Mouse (Mus musculus): ENCODE measurements at regions not wholly inside any gene's neighbourhood (a gene's known extent, or its start where the extent isn't known, plus 50 kb on each side); places are given as distances from the start of the nearest gene placed in this dataset.

DNA sequence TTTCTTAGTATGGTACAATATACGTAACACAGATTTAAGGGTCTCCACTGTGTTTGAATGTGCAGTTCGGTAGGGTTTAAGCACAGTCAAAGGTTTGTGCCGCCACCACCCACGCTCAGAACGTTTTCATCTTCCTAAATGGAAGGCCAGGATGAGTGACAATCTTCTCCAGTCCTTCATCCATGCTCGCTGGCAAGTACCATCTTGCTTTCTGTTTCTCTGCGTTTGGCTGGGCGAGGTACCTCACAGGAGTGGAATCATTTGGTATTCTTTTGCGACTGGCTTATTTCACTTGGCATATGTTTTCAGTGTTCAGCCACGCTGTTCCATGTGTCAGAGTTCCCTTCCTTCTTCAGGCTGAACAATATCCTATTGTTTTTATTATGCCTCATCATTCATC lies 342.3 kb downstream of the Pax1 start:
- intact Hi-C loops (cut with DNase I) = no loop called here

- intact Hi-C loops (cut with DNase I) = no loop called here
These were observed 340.8 kb downstream of the Pax1 start for GRCm38 (mm10) chr2:147702330-147703063.

- intact Hi-C loops (cut with DNase I) = no loop called here
These were observed 337.9 kb downstream of the Pax1 start for GRCm38 (mm10) chr2:147699524-147700081.

DNA sequence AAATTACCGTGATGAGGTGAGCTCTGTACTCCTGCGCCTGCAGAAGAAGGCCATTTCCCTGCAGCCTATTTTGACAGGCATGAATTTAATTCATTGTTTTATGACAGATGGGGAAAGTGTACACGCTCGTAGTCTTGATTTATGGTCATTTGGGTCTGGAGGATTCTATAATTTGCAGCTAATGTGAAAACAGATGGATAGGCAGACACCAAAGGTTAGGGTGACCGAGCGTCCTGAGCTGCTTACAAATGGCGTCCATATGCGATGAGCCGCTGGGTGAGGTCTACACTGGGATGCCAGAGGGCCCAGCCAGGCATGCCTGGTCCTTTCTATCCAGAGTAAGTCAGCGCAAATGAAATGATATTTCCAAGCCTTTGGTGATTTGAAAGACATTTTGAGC lies 330.2 kb downstream of the Pax1 start:
- intact Hi-C loops (cut with DNase I) = no loop called here

GRCm38 (mm10) chr2:147690506-147691208 lies 328.9 kb downstream of the Pax1 start:
- intact Hi-C loops (cut with DNase I) = no loop called here

DNA sequence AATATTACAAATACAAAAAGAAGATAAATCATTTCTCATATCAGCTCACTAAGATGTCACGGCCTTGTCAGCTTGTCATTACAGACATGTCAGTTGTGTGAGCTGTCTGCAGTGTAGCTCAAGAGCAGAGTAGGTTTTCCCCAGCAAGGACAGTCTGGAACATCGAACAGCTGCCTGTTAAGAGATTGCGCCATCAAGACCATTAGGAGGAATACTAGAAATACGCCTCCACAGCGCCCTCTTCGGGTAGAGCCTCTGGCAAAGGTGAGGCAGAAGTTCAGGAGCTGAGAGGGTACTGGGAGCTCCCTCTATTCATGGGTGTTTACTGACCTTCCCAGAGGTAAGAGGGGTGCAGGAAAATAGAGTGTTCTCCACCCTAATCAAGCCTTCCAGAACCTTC lies 327.0 kb downstream of the Pax1 start:
- intact Hi-C loops (cut with DNase I) = no loop called here

DNA sequence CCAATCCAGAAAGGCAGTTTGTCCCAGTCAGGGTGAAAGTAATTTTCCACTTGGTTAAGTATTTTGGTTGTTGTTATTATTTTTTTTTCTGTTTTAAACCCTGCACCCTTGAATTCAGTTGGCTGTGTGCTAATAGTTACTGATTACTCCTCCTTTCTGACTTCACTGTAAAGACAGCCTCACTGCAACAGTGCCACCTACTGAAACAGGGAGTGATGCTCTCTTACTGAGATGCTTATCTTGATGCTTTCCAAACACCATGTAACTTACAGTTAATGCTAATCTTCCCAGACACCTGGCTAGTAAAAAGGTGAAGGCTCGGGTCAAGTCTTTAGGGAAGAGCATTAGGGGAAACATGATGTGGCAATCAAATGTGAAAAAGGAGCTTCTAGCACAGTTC lies 294.9 kb downstream of the Pax1 start:
- intact Hi-C loops (cut with DNase I) = loop anchor here (2.0 to 5.0 kb wide), 2 partner anchors 224 to 279 kb away; no protein-coding TSS in a partner anchor

- intact Hi-C loops (cut with DNase I) = no loop called here
These were observed 288.5 kb downstream of the Pax1 start for GRCm38 (mm10) chr2:147650229-147650628.

DNA sequence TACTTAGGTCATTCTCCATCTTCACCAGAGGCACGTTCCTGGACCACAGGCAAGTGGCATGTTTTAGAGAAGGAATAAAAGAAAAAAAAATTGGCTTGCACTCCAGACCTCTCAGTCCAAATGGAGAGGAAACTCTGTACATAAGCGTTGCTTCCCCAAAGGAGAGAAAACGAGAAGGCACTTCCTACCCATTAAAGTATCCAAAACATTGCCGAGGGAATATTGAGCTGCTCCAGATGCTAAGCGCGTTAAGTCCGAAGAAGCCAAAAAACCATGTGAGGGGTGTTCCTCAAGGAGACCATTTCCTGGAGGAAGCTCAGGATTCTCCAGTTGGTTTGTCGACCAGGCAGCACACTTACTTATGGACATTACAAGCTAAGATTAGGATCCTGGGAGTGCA lies 286.2 kb downstream of the Pax1 start:
- intact Hi-C loops (cut with DNase I) = no loop called here

- intact Hi-C loops (cut with DNase I) = no loop called here
These were observed 285.8 kb downstream of the Pax1 start for GRCm38 (mm10) chr2:147647506-147647905.

- intact Hi-C loops (cut with DNase I) = no loop called here
These were observed 276.2 kb downstream of the Pax1 start for GRCm38 (mm10) chr2:147637882-147638281.

DNA sequence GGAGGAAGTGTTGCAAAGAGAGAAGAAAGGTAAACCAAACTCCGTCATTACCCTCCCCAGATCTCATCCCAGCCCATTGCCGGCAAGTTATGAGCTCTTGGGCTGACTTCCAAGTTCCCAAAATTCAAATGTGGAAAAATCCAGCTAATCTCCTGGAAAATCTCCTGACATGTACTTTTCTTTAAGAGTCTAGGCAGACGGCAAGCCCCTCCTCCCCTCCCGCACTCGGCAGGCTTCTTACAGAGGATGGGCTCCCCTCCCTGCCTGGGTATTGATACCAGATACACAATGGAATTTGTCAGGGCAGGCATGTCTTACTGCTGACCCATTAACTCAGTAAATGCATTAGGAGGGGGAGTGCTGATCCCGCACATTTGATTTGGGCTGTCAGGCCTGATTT lies 271.0 kb downstream of the Pax1 start:
- intact Hi-C loops (cut with DNase I) = no loop called here

GRCm38 (mm10) chr2:147629716-147630115 lies 268.0 kb downstream of the Pax1 start:
- intact Hi-C loops (cut with DNase I) = no loop called here

- intact Hi-C loops (cut with DNase I) = no loop called here
These were observed 265.4 kb downstream of the Pax1 start for GRCm38 (mm10) chr2:147627096-147627495.

DNA sequence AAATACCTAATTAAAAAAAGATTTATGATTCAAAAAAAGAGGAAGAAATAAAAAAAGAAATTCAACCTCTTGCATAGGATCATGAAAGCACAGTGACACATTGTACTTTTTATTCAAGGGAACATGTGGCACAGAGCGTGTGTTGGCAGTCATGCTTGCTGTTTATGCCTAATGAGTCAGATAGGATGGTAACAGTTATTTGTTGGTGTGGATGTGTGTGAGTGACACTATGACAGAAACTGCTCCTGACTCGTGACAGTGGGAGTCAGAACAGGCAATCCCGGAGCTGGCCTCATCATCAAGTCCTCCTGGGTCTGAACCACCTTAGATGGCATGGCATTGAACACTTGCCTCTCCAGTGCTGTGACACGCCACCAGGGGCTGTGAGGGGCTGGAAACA lies 261.4 kb downstream of the Pax1 start:
- intact Hi-C loops (cut with DNase I) = no loop called here

DNA sequence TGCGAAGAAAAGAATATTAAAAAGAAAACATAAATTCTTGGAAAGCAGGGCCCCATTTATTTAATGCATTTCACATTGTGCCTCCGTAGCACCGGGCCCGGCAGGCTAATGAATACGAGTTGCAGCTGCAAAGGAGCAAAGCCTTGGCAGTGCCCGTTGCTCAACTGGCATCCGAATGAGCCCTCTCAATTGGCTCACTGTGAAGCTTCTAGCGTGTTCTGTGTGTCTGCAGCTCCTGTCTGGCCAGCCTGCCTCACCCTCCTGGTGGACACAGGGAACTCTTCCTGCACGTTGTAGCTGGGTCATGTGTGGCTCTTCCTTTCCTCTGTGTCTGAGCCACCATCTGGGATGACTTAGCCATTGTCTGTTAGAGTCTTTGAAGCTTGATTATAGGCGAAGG lies 256.1 kb downstream of the Pax1 start:
- intact Hi-C loops (cut with DNase I) = no loop called here

GRCm38 (mm10) chr2:147610343-147610742 lies 248.6 kb downstream of the Pax1 start:
- intact Hi-C loops (cut with DNase I) = no loop called here

GRCm38 (mm10) chr2:147601639-147602038 lies 239.9 kb downstream of the Pax1 start:
- intact Hi-C loops (cut with DNase I) = no loop called here

- intact Hi-C loops (cut with DNase I) = no loop called here
These were observed 210.7 kb downstream of the Pax1 start for GRCm38 (mm10) chr2:147572413-147572812.

DNA sequence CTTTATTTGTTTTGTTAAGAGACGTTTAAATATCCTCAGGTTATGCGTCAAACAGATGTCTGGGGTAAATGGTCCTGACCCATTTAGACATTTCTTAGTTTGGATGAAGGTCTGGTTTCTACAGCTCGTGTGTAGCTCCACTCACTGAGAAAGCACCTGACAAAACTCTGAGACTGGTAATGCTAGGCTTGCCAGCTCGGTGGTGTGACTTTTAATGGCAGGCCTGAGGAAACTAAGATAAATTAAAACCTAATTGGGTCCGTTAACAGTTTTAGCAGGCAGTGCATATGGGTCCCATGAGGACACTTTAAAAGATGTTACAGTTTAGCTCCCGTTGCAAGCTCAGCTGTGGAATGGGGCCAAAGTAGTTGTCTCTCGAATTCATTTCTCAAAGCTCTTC lies 199.5 kb downstream of the Pax1 start:
- intact Hi-C loops (cut with DNase I) = no loop called here

GRCm38 (mm10) chr2:147560426-147561155 lies 198.9 kb downstream of the Pax1 start:
- intact Hi-C loops (cut with DNase I) = no loop called here

GRCm38 (mm10) chr2:147529161-147529560 lies 167.4 kb downstream of the Pax1 start:
- intact Hi-C loops (cut with DNase I) = no loop called here
